Mouse (Mus musculus) testis, adult 2 months (tissue): ENCODE measurements at regions not wholly inside any gene's neighbourhood (a gene's known extent, or its start where the extent isn't known, plus 50 kb on each side); places are given as distances from the start of the nearest gene placed in this dataset.

Source experiments
- CTCF ChIP-seq: fragments of 200-500 bp; IDR thresholded peaks from 2 replicates; pipeline ENCODE4 v1.5.1; 2012; ENCODE audit warnings: low read depth, mild to moderate bottlenecking, inconsistent platforms, low read length, moderate library complexity; ENCODE audit not compliant: control insufficient read depth, insufficient read depth, insufficient replicate concordance
- POLR2A ChIP-seq: fragments of 200-500 bp; IDR thresholded peaks from 2 replicates; pipeline ENCODE4 v1.6.1; 2012; ENCODE audit warnings: low read depth, mild to moderate bottlenecking, inconsistent platforms, low read length, moderate library complexity; ENCODE audit not compliant: control insufficient read depth

- TF ChIP-seq CTCF (no peak), POLR2A (no peak)
Observed at GRCm38 (mm10) chr2:159708141-159708540, 625.8 kb downstream of the Gm826 start.
